Mouse (Mus musculus): ENCODE data around the gene Slc4a2. TPM values are rescaled to one million over a fixed set of nuclear protein-coding genes. Genes with fewer than 3 reads are reported as not detected.

Gene Slc4a2
- polyA plus RNA-seq, 1 experiment from 2014 or later = 221 TPM

DNA sequence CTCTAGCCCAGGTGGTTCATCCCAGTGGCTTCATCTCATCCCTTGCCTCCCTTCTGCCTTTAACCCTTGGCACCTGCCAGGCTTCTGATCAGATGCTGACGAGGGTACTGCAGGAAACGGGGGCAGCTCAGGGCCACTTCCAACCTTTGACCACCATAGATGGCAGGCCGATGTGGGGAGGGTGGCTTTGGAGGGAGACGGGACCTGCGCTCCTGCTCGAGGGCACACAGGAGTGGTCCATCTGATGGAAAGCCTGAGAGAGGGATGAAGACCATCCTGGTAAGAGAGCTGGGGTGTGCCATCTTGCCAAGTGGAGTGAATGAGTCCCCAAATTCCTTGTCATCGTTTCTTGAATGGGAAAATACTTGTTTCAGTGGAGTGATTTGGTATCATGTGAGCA, 19.6 kb downstream of the Slc4a2 start:
- no peak for TF ChIP-seq CTCF (IDR thresholded peaks at IDR 0.05)
- DNase-seq (ENCODE audit: low read depth, low spot score) = no peak
- ChIA-PET CTCF (interaction anchor here (1.2 to 3.6 kb wide), 7 partner anchors 10 to 49 kb away, joined by 3 to 14 read pairs (median 6); no protein-coding TSS in a partner anchor), POLR2A (interaction anchor here (1.0 to 8.8 kb wide), 4 partner anchors 13 to 39 kb away, joined by 3 to 150 read pairs (median 6); partner anchors contain the start of genes Cdk5 and Slc4a2)
- in situ Hi-C loops (cut with MboI; ENCODE audit: low pct_unique_long_range_greater_than_20kb) = loop anchor here (25.0 kb wide), 1 partner anchor 1006 kb away; the partner anchor contains the start of gene Kmt2e
- no peaks in the 10 kb centered on the region for H3K27me3 ChIP-seq
- no peak for ATAC-seq

DNA sequence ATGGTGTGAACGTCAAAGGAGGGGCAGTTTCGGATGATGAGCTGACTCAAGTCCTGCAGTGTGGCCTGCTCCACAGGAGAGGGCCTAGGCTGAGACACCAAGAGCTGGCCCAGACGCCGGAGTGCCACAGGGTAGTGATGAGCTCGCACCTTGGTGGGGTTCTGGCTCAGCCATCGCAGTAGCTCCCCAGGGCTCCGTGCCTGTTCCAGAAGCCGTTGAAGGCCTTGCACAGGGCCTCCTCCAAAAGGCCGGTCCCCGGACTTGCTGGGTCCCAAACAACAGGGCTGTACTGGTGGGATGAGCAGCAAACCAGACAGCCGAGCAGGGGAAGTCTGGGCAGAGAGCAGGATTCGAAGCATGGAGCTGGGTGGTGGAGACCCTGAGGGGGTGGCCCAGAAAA, 20.3 kb downstream of the Slc4a2 start:
- H3K27me3 ChIP-seq = no peaks in the 10 kb centered on the region
- CTCF ChIA-PET = interaction anchor here (0.8 to 3.6 kb wide), 9 partner anchors 11 to 49 kb away, joined by 3 to 14 read pairs (median 5); no protein-coding TSS in a partner anchor
- POLR2A ChIA-PET = interaction anchor here (1.0 to 8.8 kb wide), 6 partner anchors 9 to 49 kb away, joined by 3 to 150 read pairs (median 6); partner anchors contain the start of genes Abcb8, Cdk5 and Slc4a2
- in situ Hi-C loops (cut with MboI; ENCODE audit: low pct_unique_long_range_greater_than_20kb) = loop anchor here (25.0 kb wide), 1 partner anchor 1007 kb away; the partner anchor contains the start of gene Kmt2e
- ATAC-seq (no peak), DNase-seq (ENCODE audit: low read depth, low spot score) (no peak)
- no peak for TF ChIP-seq CTCF (IDR thresholded peaks at IDR 0.05)

DNA sequence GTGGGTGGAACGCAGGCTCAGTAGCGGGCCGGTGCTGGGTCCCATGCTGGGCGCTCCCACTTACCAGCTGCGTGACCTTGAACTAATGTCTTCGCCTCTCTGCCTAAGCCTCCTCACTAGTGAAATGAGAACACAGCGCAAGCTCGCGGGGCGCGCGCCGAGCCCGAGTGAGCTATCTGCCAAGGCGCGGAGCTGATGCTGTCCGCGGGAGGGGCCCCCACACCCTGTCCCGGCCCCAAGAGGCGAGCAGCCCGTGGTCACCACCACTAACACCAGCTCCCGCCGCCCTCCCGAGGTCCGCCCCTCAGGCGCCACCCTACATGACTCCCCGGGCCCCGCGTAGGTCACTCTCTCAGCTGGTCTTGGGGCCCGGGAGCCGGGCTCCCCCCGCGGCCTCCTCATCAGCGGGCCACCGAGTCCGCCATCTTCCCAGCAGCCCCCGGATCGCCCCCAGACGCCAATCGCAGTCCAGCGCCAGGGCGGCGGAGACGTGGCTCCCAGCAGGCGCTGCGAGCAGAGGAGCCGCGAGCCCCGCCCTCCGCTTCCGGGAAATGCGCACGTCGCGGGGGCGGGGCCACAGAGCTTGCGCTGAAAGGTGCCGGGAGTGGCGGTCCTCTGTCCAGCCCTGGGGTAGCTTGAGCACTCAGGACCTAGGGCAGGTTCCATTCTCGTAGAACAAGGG, 21.2 kb downstream of the Slc4a2 start, which contains the start of gene Fastk:
Fastk (minus strand) TSS at position 542 of the 682 bp plus-strand sequence.
- ATAC-seq (peak; percentile 60), DNase-seq (ENCODE audit: low read depth, low spot score) (no peak)
- POLR2A ChIA-PET = interaction anchor here (0.7 to 8.8 kb wide), 9 partner anchors 8 to 231 kb away, joined by 3 to 150 read pairs (median 4); partner anchors contain the start of genes Abcb8, Cdk5 and Slc4a2
- no peaks in the 10 kb centered on the region for H3K27me3 ChIP-seq
- in situ Hi-C loops (cut with MboI; ENCODE audit: low pct_unique_long_range_greater_than_20kb) = loop anchor here (25.0 kb wide), 1 partner anchor 1008 kb away; the partner anchor contains the start of gene Kmt2e
- TF ChIP-seq CTCF (IDR thresholded peaks at IDR 0.05) = no peak
- CTCF ChIA-PET = interaction anchor here (1.0 to 3.6 kb wide), 9 partner anchors 12 to 50 kb away, joined by 3 to 12 read pairs (median 4); no protein-coding TSS in a partner anchor

DNA sequence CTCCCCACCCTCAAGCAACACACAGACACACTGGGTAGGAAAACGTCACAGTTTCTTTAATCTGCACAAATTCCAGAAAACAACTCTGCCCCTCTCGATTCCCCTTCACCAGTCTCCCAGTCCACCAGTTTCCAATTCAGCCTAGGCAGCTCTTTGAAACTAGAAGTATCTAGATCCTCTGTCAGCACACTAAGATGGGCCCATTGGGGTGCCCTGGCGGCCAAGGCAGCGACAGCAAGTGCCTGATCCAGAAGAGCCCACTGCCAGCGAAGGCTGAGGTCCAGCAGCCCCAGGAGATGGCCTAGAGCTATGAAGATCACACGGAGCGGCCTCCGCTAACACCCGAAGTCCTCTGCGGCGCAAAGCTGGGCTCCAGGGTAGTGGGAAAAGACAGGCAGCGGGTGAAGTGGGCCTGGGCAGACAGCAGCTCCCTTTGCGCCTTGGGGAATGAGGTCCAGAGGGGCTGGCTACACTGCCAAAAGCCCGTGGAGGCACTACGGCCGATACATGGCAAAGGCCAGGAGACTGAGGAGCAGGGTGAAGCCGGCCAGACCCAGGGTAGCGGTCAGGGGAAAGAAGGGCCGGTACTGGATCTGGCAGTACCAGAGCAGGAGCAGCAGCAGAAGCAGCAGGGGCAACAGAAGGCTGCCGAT, 21.9 kb downstream of the Slc4a2 start:
- no peak for DNase-seq (ENCODE audit: low read depth, low spot score)
- in situ Hi-C loops (cut with MboI; ENCODE audit: low pct_unique_long_range_greater_than_20kb) = loop anchor here (25.0 kb wide), 1 partner anchor 1008 kb away; the partner anchor contains the start of gene Kmt2e
- ChIA-PET CTCF (interaction anchor here (1.0 to 2.8 kb wide), 5 partner anchors 16 to 51 kb away, joined by 3 to 12 read pairs (median 3); partner anchors contain the start of gene Abcb8), POLR2A (interaction anchor here (1.2 to 8.8 kb wide), 6 partner anchors 16 to 51 kb away, joined by 3 to 150 read pairs (median 8); partner anchors contain the start of genes Abcb8, Cdk5 and Slc4a2)
- no peak for ATAC-seq
- H3K27me3 ChIP-seq = no peaks in the 10 kb centered on the region
- no peak for TF ChIP-seq CTCF (IDR thresholded peaks at IDR 0.05)

DNA sequence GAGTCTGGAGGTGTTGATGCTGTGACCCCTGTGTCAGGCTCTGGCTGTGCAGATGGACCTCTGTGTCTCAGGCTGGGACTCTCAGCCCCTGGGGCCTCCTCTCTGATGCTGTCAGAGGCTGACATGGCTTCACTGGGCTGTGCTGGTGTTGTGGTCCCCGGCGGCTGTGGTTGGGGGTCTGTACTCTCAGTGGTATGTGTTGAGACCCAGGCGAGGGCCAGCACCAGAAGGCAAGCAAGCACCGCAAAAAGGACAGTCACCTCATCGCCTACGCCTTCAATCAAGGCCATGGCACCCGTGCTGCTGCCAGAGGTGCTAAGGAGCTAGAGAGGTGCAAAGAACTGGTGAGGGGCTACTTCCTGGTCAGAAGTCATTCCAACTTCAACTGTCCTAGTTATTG, 23.0 kb downstream of the Slc4a2 start:
- ChIA-PET POLR2A (interaction anchor here (8.8 kb wide), 1 partner anchor 17 kb away, joined by 150 read pairs; the partner anchor contains the start of genes Cdk5 and Slc4a2), CTCF (interaction anchor here (0.9 to 2.8 kb wide), 9 partner anchors 10 to 52 kb away, joined by 3 to 12 read pairs (median 4); partner anchors contain the start of genes Abcb8, Cdk5 and Slc4a2)
- TF ChIP-seq CTCF (IDR thresholded peaks at IDR 0.05) = no peak
- DNase-seq (ENCODE audit: low read depth, low spot score) (no peak), ATAC-seq (no peak)
- H3K27me3 ChIP-seq = no peaks in the 10 kb centered on the region
- in situ Hi-C loops (cut with MboI; ENCODE audit: low pct_unique_long_range_greater_than_20kb) = loop anchor here (25.0 kb wide), 1 partner anchor 1009 kb away; the partner anchor contains the start of gene Kmt2e

DNA sequence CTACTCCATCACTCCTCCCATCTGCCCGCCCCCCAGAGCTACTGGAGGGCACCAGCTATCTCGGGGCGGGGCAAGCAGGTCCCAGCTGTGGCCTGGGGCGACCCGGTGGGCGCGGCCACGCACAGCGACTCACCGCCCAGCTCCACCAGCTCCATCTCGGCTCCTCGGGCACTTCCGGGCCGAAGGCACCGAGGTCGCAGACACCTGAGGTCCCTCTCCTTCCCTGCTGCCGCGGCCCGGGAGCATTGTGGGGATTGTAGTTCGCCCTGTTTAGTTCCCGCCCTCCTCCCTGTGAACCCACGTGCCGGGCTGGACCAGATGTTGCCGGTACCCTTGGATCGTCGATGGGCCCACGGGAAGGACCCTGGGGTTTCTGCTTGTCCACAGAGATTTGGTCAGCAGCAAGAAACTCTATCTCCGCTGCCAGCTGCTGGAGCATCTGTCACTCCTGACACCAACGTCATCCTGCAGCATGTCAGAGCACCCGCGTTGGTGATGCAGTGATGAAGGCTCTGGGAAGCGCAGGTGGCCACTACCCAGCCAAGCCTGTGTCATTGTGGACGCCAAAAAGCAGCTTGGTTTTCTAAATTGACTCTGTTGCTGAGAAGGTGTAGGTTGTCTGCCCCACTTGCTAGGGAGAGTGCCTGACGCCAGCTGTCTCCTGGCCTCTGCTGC, 24.1 kb downstream of the Slc4a2 start, which contains the start of gene Tmub1:
Tmub1 (minus strand) TSS at position 231 of the 675 bp plus-strand sequence.
- in situ Hi-C loops (cut with MboI; ENCODE audit: low pct_unique_long_range_greater_than_20kb) = loop anchor here (25.0 kb wide), 1 partner anchor 1010 kb away; the partner anchor contains the start of gene Kmt2e
- POLR2A ChIA-PET = interaction anchor here (0.6 to 8.8 kb wide), 2 partner anchors 18 to 32 kb away, joined by 6 to 150 read pairs; partner anchors contain the start of genes Cdk5 and Slc4a2
- TF ChIP-seq CTCF (IDR thresholded peaks at IDR 0.05) = no peak
- DNase-seq (ENCODE audit: low read depth, low spot score) (no peak), ATAC-seq (peak; percentile 48)
- H3K27me3 ChIP-seq = no peaks in the 10 kb centered on the region
- CTCF ChIA-PET = interaction anchor here (0.9 to 2.8 kb wide), 9 partner anchors 9 to 53 kb away, joined by 3 to 12 read pairs (median 4); partner anchors contain the start of genes Abcb8, Cdk5 and Slc4a2

DNA sequence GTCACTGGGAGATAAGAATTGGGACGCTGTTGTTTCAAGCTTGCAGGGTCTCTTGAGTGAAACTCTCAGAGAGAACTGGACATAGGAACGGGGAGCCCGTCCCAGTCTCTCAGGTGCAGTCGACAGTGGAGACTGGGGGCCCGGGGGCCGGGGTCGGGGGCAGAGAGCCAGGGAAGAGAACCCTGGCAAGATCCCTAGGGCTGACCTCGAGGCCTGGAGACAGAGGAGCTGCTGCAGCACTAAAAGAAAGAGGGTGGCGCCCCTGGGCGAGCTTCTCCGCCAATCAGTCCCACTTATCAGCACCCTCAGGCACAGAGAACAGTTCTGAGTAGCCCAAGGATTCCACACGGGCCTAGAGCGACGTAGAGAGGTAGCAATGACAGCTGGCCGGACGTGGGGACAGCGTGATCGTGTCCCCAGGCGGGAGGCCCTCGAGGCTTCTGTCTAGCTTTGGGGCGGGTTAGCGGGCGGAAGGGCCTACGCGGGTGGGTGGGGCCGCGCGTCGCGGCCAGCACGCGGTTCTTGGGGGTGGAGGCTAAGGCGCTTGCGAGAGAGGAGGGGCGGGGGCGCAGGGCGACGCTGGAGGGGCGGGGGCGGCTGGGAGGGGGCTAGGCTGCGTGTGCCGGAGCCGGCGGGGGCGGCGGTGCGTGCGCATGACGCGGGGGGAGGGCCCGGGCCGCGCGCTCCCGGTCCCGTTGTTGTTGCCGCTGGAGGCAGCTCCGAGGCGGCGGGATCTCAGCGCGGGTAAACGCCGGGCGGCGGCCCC, 27.8 kb downstream of the Slc4a2 start:
- in situ Hi-C loops (cut with MboI; ENCODE audit: low pct_unique_long_range_greater_than_20kb) = no loop called here
- no peak for TF ChIP-seq CTCF (IDR thresholded peaks at IDR 0.05)
- no peaks in the 10 kb centered on the region for H3K27me3 ChIP-seq
- ChIA-PET CTCF (interaction anchor here (1.0 to 2.4 kb wide), 3 partner anchors 19 to 57 kb away, joined by 3 to 15 read pairs (median 5); partner anchors contain the start of gene Abcb8), POLR2A (interaction anchor here (0.9 to 3.5 kb wide), 8 partner anchors 10 to 369 kb away, joined by 3 to 26 read pairs (median 4); no protein-coding TSS in a partner anchor)
- ATAC-seq (peak; percentile 44), DNase-seq (ENCODE audit: low read depth, low spot score) (no peak)

DNA sequence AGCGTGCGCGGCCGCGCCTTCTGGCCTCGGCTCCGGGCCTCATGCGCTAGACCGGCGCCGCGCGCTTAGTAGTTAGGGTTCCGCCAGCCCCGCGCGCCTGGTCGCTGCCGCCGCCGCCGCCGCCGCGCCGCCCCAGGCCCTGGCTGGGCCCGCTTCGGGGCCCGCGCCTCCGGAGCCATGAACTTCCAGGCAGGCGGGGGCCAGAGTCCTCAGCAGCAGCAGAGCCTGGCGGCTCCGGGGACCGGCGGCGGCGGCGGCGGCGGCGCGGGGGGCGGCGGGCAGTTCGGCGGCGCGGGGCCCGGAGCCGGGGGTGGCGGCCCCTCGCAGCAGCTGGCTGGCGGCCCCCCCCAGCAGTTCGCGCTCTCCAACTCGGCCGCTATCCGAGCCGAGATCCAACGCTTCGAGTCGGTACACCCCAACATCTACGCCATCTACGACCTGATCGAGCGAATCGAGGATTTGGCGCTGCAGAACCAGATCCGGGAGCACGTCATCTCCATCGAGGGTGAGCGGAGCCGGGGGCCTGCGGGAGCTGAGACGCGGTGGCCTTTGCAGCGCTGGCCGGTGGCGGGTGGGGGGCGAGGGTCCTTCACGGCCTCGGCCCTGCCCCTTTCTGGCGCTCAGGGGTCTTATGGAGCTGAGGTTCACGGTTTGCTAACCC, 28.5 kb downstream of the Slc4a2 start, which contains the start of gene Agap3:
Agap3 (plus strand) TSS at position 148 of the 661 bp plus-strand sequence.
- TF ChIP-seq CTCF (IDR thresholded peaks at IDR 0.05) = no peak
- H3K27me3 ChIP-seq = no peaks in the 10 kb centered on the region
- peak; percentile 14 for ATAC-seq
- in situ Hi-C loops (cut with MboI; ENCODE audit: low pct_unique_long_range_greater_than_20kb) = no loop called here
- ChIA-PET CTCF (interaction anchor here (1.1 to 2.3 kb wide), 3 partner anchors 10 to 58 kb away, joined by 3 to 8 read pairs (median 5); no protein-coding TSS in a partner anchor), POLR2A (interaction anchor here (0.9 to 3.5 kb wide), 9 partner anchors 9 to 368 kb away, joined by 3 to 26 read pairs (median 4); no protein-coding TSS in a partner anchor)
- DNase-seq (ENCODE audit: low read depth, low spot score) = no peak

All from Patski (cell line).